Mouse (Mus musculus): ENCODE results near the gene Ddc. TPM values are rescaled to one million over a fixed set of nuclear protein-coding genes. Genes with fewer than 3 reads are reported as not detected.

Gene Ddc
- polyA plus RNA-seq, 1 experiment from 2014 or later, result 7.7 TPM

GRCm38 (mm10) chr11:11835361-11835760 lies 62.6 kb downstream of the Ddc start:
- H3K36me3 ChIP-seq (replicated peaks), result no peaks in the 10 kb centered on the region
- H3K9ac ChIP-seq, result no peak overlapping the region
- H3K4me3 ChIP-seq (replicated peaks), result no peak overlapping the region
- H3K27me3 ChIP-seq, result peaks cover 29% of the 10 kb centered on the region
- no peak for ATAC-seq (ENCODE audit: low FRiP score)
- 36% methylated on average over 6 of the region's 6 CpGs for WGBS
- no peak overlapping the region for H3K27ac ChIP-seq
- no peaks in the 10 kb centered on the region for H3K9me3 ChIP-seq
- H3K4me1 ChIP-seq, result peaks cover 33% of the 10 kb centered on the region
- H3K4me2 ChIP-seq, result no peak overlapping the region

GRCm38 (mm10) chr11:11833100-11833499 lies 64.8 kb downstream of the Ddc start:
- Histone ChIP-seq H3K4me1 (peaks cover 56% of the 10 kb centered on the region), H3K36me3 (replicated peaks) (no peaks in the 10 kb centered on the region)
- no peak for ATAC-seq (ENCODE audit: low FRiP score)

GRCm38 (mm10) chr11:11832755-11833084 lies 65.2 kb downstream of the Ddc start:
- H3K4me3 ChIP-seq (replicated peaks), result no peak overlapping the region
- ATAC-seq (ENCODE audit: low FRiP score), result no peak
- H3K27ac ChIP-seq, result peak overlapping the region; percentile 50; the same call in 1 of the 2 replicates
- 37% methylated on average over 6 of the region's 6 CpGs for WGBS
- peaks cover 25% of the 10 kb centered on the region for H3K27me3 ChIP-seq
- no peak overlapping the region for H3K9ac ChIP-seq
- H3K36me3 ChIP-seq (replicated peaks), result no peaks in the 10 kb centered on the region
- H3K4me2 ChIP-seq, result no peak overlapping the region
- H3K9me3 ChIP-seq, result no peaks in the 10 kb centered on the region
- H3K4me1 ChIP-seq, result peaks cover 57% of the 10 kb centered on the region

More at GRCm38 (mm10) chr11:11833100-11833499, 64.8 kb downstream of the Ddc start:
- H3K4me3 ChIP-seq (replicated peaks), result no peak overlapping the region
- no peak overlapping the region for H3K9ac ChIP-seq
- H3K4me2 ChIP-seq, result no peak overlapping the region
- WGBS, result 36% methylated on average over 8 of the region's 8 CpGs
- H3K9me3 ChIP-seq, result no peaks in the 10 kb centered on the region
- H3K27ac ChIP-seq, result no peak overlapping the region
- H3K27me3 ChIP-seq, result peaks cover 27% of the 10 kb centered on the region

GRCm38 (mm10) chr11:11831940-11832754 lies 65.8 kb downstream of the Ddc start:
- ATAC-seq (ENCODE audit: low FRiP score), result no peak
- no peak overlapping the region for H3K9ac ChIP-seq
- H3K27me3 ChIP-seq, result peaks cover 22% of the 10 kb centered on the region
- no peaks in the 10 kb centered on the region for H3K9me3 ChIP-seq
- peaks cover 60% of the 10 kb centered on the region for H3K4me1 ChIP-seq
- 8% methylated on average over 6 of the region's 6 CpGs for WGBS
- no peak overlapping the region for H3K4me3 ChIP-seq (replicated peaks)
- H3K36me3 ChIP-seq (replicated peaks), result no peaks in the 10 kb centered on the region
- H3K4me2 ChIP-seq, result no peak overlapping the region
- peak overlapping the region; percentile 50 for H3K27ac ChIP-seq

- WGBS, result 22% methylated on average over 6 of the region's 6 CpGs
- no peak overlapping the region for H3K9ac ChIP-seq
- no peaks in the 10 kb centered on the region for H3K9me3 ChIP-seq
- no peak for ATAC-seq (ENCODE audit: low FRiP score)
- peaks cover 62% of the 10 kb centered on the region for H3K4me1 ChIP-seq
- H3K27me3 ChIP-seq, result peaks cover 18% of the 10 kb centered on the region
- no peak overlapping the region for H3K4me3 ChIP-seq (replicated peaks)
- no peak overlapping the region for H3K4me2 ChIP-seq
- no peaks in the 10 kb centered on the region for H3K36me3 ChIP-seq (replicated peaks)
- 0 out of 2 replicates have a peak overlapping the region, but pooled peaks have one; percentile 47 for H3K27ac ChIP-seq
Measured at GRCm38 (mm10) chr11:11831526-11831925, 66.4 kb downstream of the Ddc start.

GRCm38 (mm10) chr11:11830884-11831495 lies 67.0 kb downstream of the Ddc start:
- no peak overlapping the region for H3K4me2 ChIP-seq
- peaks cover 15% of the 10 kb centered on the region for H3K27me3 ChIP-seq
- H3K9me3 ChIP-seq, result no peaks in the 10 kb centered on the region
- no peak overlapping the region for H3K27ac ChIP-seq
- peaks cover 57% of the 10 kb centered on the region for H3K4me1 ChIP-seq
- 36% methylated on average over 12 of the region's 12 CpGs for WGBS
- H3K4me3 ChIP-seq (replicated peaks), result no peak overlapping the region
- no peak for ATAC-seq (ENCODE audit: low FRiP score)
- H3K36me3 ChIP-seq (replicated peaks), result no peaks in the 10 kb centered on the region
- no peak overlapping the region for H3K9ac ChIP-seq

- Histone ChIP-seq H3K9ac (no peak overlapping the region), H3K4me1 (peaks cover 68% of the 10 kb centered on the region), H3K4me2 (no peak overlapping the region), H3K36me3 (replicated peaks) (no peaks in the 10 kb centered on the region), H3K4me3 (replicated peaks) (no peak overlapping the region), H3K9me3 (no peaks in the 10 kb centered on the region), H3K27me3 (peaks cover 12% of the 10 kb centered on the region), H3K27ac (peak overlapping the region; percentile 64; the same call in 1 of the 2 replicates)
- 16% methylated on average over 11 of the region's 11 CpGs for WGBS
- no peak for ATAC-seq (ENCODE audit: low FRiP score)
Measured at GRCm38 (mm10) chr11:11829161-11830000, 68.6 kb downstream of the Ddc start.

DNA sequence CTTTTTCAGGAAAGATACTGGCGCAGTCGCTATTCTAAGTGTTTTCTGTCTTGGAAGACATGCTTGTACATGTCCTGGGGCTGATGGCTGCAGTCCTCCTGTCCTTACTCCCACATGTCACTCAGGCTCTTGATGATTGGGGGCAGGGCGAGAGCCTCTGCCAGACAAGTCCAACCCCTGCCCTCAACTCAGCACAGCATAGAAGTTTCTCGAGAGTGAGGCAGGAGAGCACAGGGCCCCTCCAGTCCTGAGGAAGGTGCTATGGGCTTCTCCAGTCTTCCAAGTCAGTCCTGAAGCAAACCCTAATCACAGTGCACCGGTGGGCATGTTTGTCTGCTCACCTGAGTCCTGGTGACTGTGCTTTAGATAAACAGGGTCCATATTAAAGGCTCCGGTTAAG lies 69.2 kb downstream of the Ddc start:
- Histone ChIP-seq H3K9me3 (no peaks in the 10 kb centered on the region), H3K27me3 (peaks cover 12% of the 10 kb centered on the region), H3K9ac (no peak overlapping the region), H3K4me3 (replicated peaks) (no peak overlapping the region), H3K4me2 (no peak overlapping the region), H3K27ac (peak overlapping the region; percentile 64), H3K36me3 (replicated peaks) (no peaks in the 10 kb centered on the region), H3K4me1 (peaks cover 74% of the 10 kb centered on the region)
- no peak for ATAC-seq (ENCODE audit: low FRiP score)
- 22% methylated on average over 6 of the region's 6 CpGs for WGBS

GRCm38 (mm10) chr11:11828251-11828650 lies 69.7 kb downstream of the Ddc start:
- Histone ChIP-seq H3K4me2 (no peak overlapping the region), H3K4me3 (replicated peaks) (no peak overlapping the region), H3K9ac (no peak overlapping the region), H3K27me3 (peaks cover 11% of the 10 kb centered on the region), H3K9me3 (no peaks in the 10 kb centered on the region), H3K36me3 (replicated peaks) (no peaks in the 10 kb centered on the region), H3K4me1 (peaks cover 78% of the 10 kb centered on the region), H3K27ac (peak overlapping the region; percentile 64)
- peak; percentile 24; the same call in 1 of the 2 replicates for ATAC-seq (ENCODE audit: low FRiP score)
- 14% methylated on average over 5 of the region's 5 CpGs for WGBS

DNA sequence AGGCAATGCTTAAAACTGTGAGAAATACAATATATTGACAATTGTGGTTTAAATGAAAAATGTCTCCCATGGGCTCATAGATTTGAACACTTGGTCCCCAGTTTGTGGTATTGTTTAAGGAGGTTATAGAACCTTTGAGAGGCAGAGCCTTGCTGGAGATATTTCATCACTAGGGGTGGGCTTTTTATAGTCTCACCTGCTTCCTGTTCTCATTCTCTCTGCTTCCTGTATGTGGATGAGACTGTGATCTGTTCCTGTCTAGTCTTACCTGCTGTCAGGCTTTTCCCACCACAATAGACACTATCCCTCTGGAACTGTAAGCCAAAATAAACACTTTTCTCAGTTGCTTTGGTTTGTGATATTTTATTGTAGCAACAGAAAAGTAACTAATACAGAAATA lies 71.5 kb downstream of the Ddc start:
- no peak overlapping the region for H3K27ac ChIP-seq
- H3K36me3 ChIP-seq (replicated peaks), result no peaks in the 10 kb centered on the region
- peaks cover 76% of the 10 kb centered on the region for H3K4me1 ChIP-seq
- H3K9me3 ChIP-seq, result no peaks in the 10 kb centered on the region
- H3K9ac ChIP-seq, result no peak overlapping the region
- no peak overlapping the region for H3K4me2 ChIP-seq
- H3K4me3 ChIP-seq (replicated peaks), result no peak overlapping the region
- H3K27me3 ChIP-seq, result no peaks in the 10 kb centered on the region; the same call in 1 of the 2 replicates
- no peak for ATAC-seq (ENCODE audit: low FRiP score)

DNA sequence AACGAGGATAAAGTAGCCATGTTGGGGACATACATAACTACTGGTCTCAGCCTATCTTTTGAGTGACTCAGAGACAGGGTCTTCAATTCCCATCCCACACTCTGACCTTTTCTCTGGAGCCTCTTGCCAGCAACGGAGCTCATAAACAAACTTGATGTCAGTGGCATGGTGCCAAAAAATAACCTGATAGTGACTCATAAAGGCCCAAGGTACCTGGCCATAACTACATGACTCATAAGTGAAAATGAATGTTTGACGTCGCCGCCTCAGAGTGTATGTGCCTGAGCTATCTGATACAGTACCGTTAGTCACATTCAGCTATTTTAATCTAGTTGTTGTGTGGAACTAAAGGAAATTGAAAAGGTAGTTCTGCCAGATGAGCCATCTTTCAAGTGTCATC lies 72.3 kb downstream of the Ddc start:
- no peak for ATAC-seq (ENCODE audit: low FRiP score)
- peaks cover 79% of the 10 kb centered on the region for H3K4me1 ChIP-seq
- no peaks in the 10 kb centered on the region for H3K36me3 ChIP-seq (replicated peaks)
- H3K9me3 ChIP-seq, result no peaks in the 10 kb centered on the region
- no peaks in the 10 kb centered on the region; the same call in 1 of the 2 replicates for H3K27me3 ChIP-seq
- H3K4me2 ChIP-seq, result no peak overlapping the region
- H3K4me3 ChIP-seq (replicated peaks), result no peak overlapping the region
- 80% methylated on average over 6 of the region's 6 CpGs for WGBS
- H3K27ac ChIP-seq, result peak overlapping the region; percentile 63; the same call in 1 of the 2 replicates
- H3K9ac ChIP-seq, result no peak overlapping the region

DNA sequence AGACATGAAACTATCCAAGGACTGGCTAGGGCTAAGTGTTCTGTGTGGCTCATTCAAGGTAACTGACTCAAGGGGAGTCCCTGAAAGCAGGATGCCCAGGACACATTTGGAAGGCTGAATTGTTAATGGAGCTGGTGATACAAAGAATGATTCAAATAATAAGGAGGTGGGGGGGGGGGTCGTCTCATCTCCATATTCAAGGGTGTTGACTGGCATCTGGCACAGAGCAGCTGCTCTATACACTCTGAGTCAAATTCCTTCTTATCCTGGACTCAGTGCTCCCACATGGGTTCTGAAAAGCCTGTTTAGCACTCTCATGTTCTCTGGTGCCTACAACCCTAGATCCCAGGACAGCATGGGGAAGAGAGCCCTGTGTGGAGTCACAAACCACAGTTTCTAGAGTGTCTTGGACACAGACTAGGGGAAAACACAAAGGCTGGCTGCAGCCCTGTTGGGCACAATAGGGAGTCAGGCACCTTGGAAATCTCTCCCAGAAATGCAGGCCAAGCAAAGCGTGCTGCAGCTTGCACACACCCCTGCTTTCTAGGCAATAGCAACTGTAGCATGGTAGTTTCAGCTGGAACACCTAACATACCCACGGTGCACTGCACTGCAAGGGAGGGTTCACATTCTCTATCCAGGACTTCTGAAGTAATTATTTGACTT lies 72.8 kb downstream of the Ddc start:
- no peak overlapping the region for H3K9ac ChIP-seq

More for the DNA sequence above, 72.8 kb downstream of the Ddc start:
- no peaks in the 10 kb centered on the region; the same call in 1 of the 2 replicates for H3K27me3 ChIP-seq
- no peak overlapping the region for H3K4me2 ChIP-seq
- no peaks in the 10 kb centered on the region for H3K36me3 ChIP-seq (replicated peaks)
- peaks cover 78% of the 10 kb centered on the region for H3K4me1 ChIP-seq
- no peak for ATAC-seq (ENCODE audit: low FRiP score)
- no peaks in the 10 kb centered on the region for H3K9me3 ChIP-seq
- 37% methylated on average over 3 of the region's 3 CpGs for WGBS
- H3K27ac ChIP-seq, result peak overlapping the region; percentile 63
- no peak overlapping the region for H3K4me3 ChIP-seq (replicated peaks)
